Mouse (Mus musculus): ENCODE data around the gene Csf2rb2.
A peak's percentile ranks its signal among the peaks of the same experiment; 100 is the strongest.
"Not testable (repeated sequence)": the region's sequence is repeated elsewhere in the genome, so short reads cannot be mapped to it uniquely, and the experiment has no call there.

Gene Csf2rb2

GRCm38 (mm10) chr15:78257326-78258050, 48.0 kb downstream of the Csf2rb2 start:
- DNase-seq (ENCODE audit: low spot score): peak; percentile 51

DNA sequence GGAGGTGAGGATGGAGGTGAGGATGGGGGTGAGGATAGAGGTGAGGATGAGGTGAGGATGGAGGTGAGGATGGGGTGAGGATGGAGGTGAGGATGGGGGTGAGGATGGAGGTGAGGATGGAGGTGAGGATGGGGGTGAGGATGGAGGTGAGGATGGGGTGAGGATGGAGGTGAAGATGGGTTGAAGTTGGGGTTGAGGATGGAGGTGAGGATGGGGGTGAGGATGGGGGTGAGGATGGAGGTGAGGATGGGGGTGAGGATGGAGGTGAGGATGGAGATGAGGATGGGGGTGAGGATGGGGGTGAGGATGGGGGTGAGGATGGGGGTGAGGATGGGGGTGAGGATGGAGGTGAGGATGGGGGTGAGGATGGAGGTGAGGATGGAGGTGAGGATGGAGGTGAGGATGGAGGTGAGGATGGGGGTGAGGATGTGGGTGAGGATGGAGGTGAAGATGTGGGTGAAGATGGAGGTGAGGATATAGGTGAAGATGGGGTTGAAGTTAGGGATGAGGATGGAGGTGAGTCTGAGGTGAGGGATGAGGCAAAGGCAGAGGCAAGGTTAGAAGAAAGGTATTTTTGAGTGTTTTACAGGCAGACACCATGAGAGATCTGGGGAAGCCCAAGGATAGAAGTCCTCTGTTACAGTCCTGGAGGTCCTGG, 48.8 kb downstream of the Csf2rb2 start:
- DNase-seq (ENCODE audit: low spot score): not testable (repeated sequence)

- no peak for DNase-seq (ENCODE audit: low spot score)
Measured at GRCm38 (mm10) chr15:78254751-78255150, 50.8 kb downstream of the Csf2rb2 start.

DNA sequence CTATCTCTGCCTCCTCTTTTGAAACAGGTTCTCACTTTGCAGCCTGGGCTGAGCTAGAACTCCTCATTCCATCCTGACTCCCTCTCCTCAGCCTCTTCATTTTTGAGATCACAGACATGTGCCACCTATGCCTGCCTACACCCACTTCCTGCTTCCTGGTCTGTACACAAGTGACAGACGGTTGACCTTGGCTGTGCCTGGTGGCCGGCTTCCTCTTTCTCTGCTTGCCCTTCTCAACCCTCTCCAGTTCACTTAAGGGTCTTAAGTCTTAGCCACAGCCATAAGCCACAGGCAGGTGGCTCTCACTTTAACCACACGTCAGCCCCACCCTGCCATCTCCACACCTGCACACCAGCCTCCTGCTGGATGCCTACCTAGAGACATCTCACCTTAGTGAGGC, 57.1 kb downstream of the Csf2rb2 start:
- DNase-seq (ENCODE audit: low spot score): peak; percentile 60

GRCm38 (mm10) chr15:78247659-78248058, 57.9 kb downstream of the Csf2rb2 start:
- DNase-seq (ENCODE audit: low spot score): peak; percentile 54

GRCm38 (mm10) chr15:78246143-78247116, 59.1 kb downstream of the Csf2rb2 start:
- no peak for DNase-seq (ENCODE audit: low spot score)

- DNase-seq (ENCODE audit: low spot score): peak; percentile 62
Measured at GRCm38 (mm10) chr15:78244695-78245492, 60.6 kb downstream of the Csf2rb2 start, which contains the start of gene Ncf4. Gene Ncf4 (plus strand): TSS chr15:78244801.

GRCm38 (mm10) chr15:78243774-78244173, 61.7 kb downstream of the Csf2rb2 start:
- DNase-seq (ENCODE audit: low spot score): no peak

DNA sequence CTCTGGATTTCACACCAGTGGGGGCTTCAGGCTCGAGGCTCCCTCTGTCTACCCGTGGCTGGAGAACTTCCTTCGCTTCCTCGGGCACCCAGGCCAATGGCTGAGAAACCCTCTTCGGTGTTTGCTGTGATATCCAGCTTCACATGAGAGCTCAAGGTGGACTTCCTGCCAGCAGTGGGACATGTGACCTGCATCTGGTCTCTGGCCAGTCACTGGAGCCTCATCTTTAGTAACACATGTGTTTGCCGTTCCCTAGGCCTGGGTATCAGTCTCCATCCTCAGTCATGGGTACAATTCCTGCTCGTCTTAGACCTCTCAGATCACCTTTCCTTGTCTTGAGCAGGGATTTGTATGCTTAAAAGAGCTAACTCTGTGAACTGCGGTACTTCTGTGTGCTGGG, 62.5 kb downstream of the Csf2rb2 start:
- no peak for DNase-seq (ENCODE audit: low spot score)

GRCm38 (mm10) chr15:78241335-78241734, 64.2 kb downstream of the Csf2rb2 start:
- DNase-seq (ENCODE audit: low spot score): no peak

DNA sequence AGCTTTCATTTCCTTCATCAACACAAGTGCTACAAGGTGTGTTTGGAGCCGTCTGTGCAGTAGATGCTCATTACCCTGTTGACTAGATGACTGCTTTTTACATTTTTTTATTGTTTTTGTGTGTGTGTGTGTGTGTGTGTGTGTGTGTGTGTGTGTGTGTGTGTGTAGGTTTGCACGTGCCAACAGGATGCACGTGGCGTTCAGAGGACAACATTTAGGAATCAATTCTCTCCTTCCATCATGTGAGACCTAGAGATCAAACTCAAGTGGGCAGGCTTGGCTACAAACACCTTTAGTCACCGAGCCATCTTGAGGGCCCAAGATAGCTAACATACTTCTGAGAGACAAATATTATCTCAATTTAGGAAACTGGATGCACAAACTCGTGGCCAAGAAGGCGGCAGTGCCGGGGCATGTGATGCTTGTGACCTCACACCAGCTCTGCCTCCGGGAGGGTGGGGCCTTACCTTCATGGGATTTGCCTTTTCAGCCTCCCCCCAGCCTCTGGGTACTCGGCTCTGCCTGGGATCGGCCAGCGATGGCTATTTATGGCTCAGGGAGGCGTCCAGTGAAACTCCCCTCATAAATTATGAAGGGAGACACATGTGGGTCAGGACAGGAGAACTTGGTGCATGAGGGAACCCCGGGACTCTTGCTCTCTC, 65.4 kb downstream of the Csf2rb2 start:
- no peak for DNase-seq (ENCODE audit: low spot score)

DNA sequence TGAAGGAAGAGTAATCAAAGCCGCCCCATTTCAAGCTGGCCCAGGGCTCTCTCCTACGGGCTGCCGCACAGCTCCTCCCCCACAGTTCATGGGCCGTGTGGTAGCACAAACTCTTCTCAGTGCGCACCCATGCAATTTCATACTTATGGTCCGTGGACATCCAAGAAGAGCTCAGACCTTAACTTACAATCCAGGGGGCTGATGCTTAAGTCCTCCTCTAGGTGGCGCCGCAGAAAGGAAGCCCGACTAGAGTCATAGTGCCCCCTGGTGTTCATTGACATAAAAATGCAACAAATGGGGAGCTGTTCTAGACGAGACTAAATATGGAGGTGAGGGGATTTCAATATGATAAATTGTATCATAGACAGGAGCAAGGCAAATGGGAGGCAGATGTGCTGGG, 66.1 kb downstream of the Csf2rb2 start:
- peak; percentile 70 for DNase-seq (ENCODE audit: low spot score)

DNA sequence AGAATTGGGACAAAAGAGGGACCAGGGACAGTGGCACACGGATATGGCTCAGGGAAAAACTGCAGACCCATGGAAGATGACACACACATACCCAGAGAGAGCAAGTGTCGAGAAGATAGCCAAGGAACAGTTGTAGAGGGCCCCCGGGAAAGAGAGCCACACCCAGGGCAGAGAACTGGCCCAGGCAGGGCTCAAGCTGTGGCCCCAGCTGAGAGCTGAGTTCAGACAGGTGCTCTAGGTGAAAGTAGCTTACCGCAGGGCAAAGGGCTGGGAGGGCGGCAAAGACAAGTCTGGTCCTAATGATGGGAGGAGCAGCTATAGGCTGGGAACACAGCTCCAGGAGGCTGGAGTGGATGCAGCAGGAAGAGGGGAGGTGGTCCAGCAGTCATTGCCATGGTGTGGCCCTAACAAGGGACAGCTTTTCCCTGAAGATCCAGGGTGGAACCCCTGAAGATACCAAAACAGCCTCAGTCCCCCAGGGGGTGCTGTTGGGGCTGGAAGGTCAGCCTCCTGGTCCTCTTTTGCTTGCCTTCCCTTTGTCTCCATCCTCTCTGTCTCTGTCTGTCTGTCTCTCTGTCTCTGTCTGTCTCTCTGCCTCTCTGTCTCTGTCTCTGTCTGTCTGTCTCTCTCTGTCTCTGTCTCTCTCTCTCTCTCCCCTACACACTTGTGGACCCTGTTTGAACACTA, 70.6 kb downstream of the Csf2rb2 start:
- no peak for DNase-seq (ENCODE audit: low spot score)
